Mouse (Mus musculus) brain, embryonic 14.5 days (tissue): ENCODE data around the gene Lipc. TPM values are rescaled to one million over a fixed set of nuclear protein-coding genes. Genes with fewer than 3 reads are reported as not detected.
A peak's percentile ranks its signal among the peaks of the same experiment; 100 is the strongest.

Experiments
- DNase-seq: peaks from one replicate; pipeline ENCODE4 v3.0.0-alpha.2; 2011; ENCODE audit warnings: low read depth
- CTCF ChIP-seq: fragments of 200-500 bp; IDR thresholded peaks from 2 replicates; pipeline ENCODE4 v1.5.1; 2012; ENCODE audit warnings: inconsistent platforms, mild to moderate bottlenecking, moderate library complexity, borderline replicate concordance; ENCODE audit not compliant: insufficient read depth, insufficient read length; ENCODE audit errors: extremely low read depth
- POLR2A ChIP-seq: fragments of 200-500 bp; IDR thresholded peaks from 2 replicates; pipeline ENCODE4 v1.6.1; 2012; ENCODE audit warnings: mild to moderate bottlenecking, inconsistent platforms, borderline replicate concordance; ENCODE audit not compliant: poor library complexity, insufficient read depth, insufficient read length, severe bottlenecking; ENCODE audit errors: extremely low read depth
- polyA plus RNA-seq: library from polyadenylated mRNA; depleted of rRNA; stranded (reverse); fragments of >200 nt; gene quantifications from 2 replicates; pipeline ENCODE4 v1.2.3, GENCODE M21; 2012; rRNA removed

The Lipc gene
- polyA plus RNA-seq, 1 experiment: 0.16 TPM

- peak; percentile 34 for DNase-seq
These were observed 151.3 kb downstream of the Lipc start for GRCm38 (mm10) chr9:70800588-70801315.

GRCm38 (mm10) chr9:70795439-70795757 lies 156.6 kb downstream of the Lipc start:
- DNase-seq: no peak
- TF ChIP-seq POLR2A: no peak
- no peak for TF ChIP-seq CTCF

More at GRCm38 (mm10) chr9:70800588-70801315, 151.3 kb downstream of the Lipc start:
- TF ChIP-seq POLR2A (no peak), CTCF (no peak)

- TF ChIP-seq CTCF: no peak
- TF ChIP-seq POLR2A: no peak
- no peak for DNase-seq
These were observed 157.2 kb downstream of the Lipc start for GRCm38 (mm10) chr9:70794643-70795438.

GRCm38 (mm10) chr9:70790621-70791020 lies 161.4 kb downstream of the Lipc start:
- TF ChIP-seq POLR2A (no peak), CTCF (no peak)
- DNase-seq: peak; percentile 18

- TF ChIP-seq POLR2A (no peak), CTCF (no peak)
- DNase-seq: no peak
These were observed 163.3 kb downstream of the Lipc start for GRCm38 (mm10) chr9:70788705-70789104.

GRCm38 (mm10) chr9:70782191-70782590 lies 169.8 kb downstream of the Lipc start:
- TF ChIP-seq CTCF (no peak), POLR2A (no peak)
- no peak for DNase-seq

- no peak for DNase-seq
- TF ChIP-seq POLR2A (no peak), CTCF (no peak)
These were observed 176.5 kb downstream of the Lipc start for GRCm38 (mm10) chr9:70775517-70775916.

GRCm38 (mm10) chr9:70760974-70761373 lies 191.1 kb downstream of the Lipc start:
- TF ChIP-seq POLR2A (no peak), CTCF (no peak)
- DNase-seq: no peak

- no peak for TF ChIP-seq POLR2A
- TF ChIP-seq CTCF: no peak
- no peak for DNase-seq
These were observed 200.4 kb downstream of the Lipc start for GRCm38 (mm10) chr9:70751504-70752222.

Other genes starting within 250 kb of the Lipc start
- gene Aqp9, start 216.5 kb upstream of the Lipc start, polyA plus RNA-seq: 0.34 and 0.36 TPM in 2 replicates